Mouse (Mus musculus): ENCODE measurements around the gene Cav1. TPM values are rescaled to one million over a fixed set of nuclear protein-coding genes. Genes with fewer than 3 reads are reported as not detected.

The Cav1 gene
- polyA plus RNA-seq, 1 experiment: 22.4 TPM

DNA sequence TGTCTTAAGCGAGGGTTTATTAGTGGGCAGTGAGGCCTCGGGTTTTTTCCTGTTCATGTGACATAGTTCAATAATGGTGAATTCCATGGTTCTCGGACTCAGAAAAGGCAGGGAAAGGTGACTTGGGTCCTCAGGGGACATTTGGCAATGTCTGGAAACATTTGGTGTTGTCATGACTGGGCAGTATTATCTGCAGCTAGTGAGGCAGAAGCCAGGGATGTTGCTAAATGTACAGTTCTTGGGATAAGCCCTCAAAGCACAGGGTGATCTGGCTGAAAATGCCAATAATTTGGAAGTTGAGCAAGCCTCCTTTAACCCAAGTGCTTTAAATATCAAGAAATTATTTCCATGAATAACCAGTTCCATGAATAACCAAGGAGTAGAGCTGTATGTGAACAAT is 27.8 kb upstream of the Cav1 start:
- H3K27me3 ChIP-seq (ENCODE audit: control insufficient read depth, insufficient read depth, low read length, poor library complexity, severe bottlenecking): 0 out of 2 replicates have a peak, but pooled peaks cover 3% of the 10 kb centered on the region
- TF ChIP-seq POLR2A (IDR thresholded peaks at IDR 0.05; ENCODE audit: insufficient read depth, low read length): no peak
- no peak for TF ChIP-seq EP300 (IDR thresholded peaks at IDR 0.05; ENCODE audit: insufficient read depth, low read depth, low read length)
- TF ChIP-seq CTCF (IDR thresholded peaks at IDR 0.05; ENCODE audit: low read depth, low read length): no peak
- no peak overlapping the region for H3K9ac ChIP-seq (ENCODE audit: low read depth, poor library complexity, severe bottlenecking)

DNA sequence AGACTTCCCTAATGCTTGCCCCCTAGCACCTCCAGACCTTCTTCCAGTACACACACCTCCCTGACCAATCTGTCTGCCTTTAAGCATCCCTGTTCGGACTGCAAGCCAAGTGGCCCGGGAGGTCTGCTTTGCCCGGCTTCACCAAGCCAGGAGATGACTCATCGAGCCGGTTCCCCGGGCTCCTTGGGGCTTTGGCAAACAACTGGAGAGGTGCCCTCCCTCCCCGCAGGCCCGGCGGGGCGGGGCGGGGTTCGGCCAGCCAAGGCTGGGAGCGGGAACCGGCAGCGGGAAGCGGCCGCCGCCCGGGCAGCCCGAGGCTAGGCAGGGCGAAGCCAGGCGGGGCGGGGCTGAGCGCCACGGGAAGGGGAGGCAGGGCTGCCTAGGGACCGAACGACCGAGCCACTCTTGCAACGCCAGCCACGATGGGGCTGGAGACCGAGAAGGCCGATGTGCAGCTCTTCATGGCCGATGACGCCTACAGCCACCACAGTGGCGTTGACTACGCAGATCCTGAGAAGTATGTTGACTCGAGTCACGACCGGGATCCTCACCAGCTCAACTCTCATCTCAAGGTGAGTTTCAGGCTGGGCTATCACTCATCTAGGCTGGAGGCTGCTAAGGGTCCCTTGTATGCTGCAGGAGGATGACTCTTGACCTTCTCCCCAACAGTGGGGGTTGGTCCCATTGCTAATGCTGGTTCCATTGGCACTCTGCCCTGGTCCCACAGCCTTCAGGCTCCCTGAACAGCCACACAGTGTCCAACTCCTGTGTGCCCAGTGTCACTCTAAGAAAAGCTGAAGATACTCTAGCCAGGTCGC is 25.0 kb upstream of the Cav1 start, which contains the start of gene Cav2:
Cav2 (plus strand) TSS at position 247 of the 818 bp plus-strand sequence.
- Histone ChIP-seq H3K9me3 (replicated peaks; ENCODE audit: control insufficient read depth, insufficient read depth, low read length, poor library complexity, severe bottlenecking) (no peaks in the 10 kb centered on the region), H3K27me3 (ENCODE audit: control insufficient read depth, insufficient read depth, low read length, poor library complexity, severe bottlenecking) (0 out of 2 replicates have a peak, but pooled peaks cover 3% of the 10 kb centered on the region), H3K36me3 (ENCODE audit: control insufficient read depth, insufficient read depth, low read length, poor library complexity, severe bottlenecking) (no peaks in the 10 kb centered on the region), H3K9ac (ENCODE audit: low read depth, poor library complexity, severe bottlenecking) (no peak within 1 kb of the TSS), H3K4me3 (ENCODE audit: low read depth, low read length) (peak within 1 kb of the TSS; percentile 50), H3K27ac (ENCODE audit: insufficient read depth, low read length) (no peak within 1 kb of the TSS), H3K4me1 (ENCODE audit: control insufficient read depth, insufficient read depth, low read length) (no peaks in the 10 kb centered on the region)
- no peak for TF ChIP-seq POLR2A (IDR thresholded peaks at IDR 0.05; ENCODE audit: insufficient read depth, low read length)
- TF ChIP-seq EP300 (IDR thresholded peaks at IDR 0.05; ENCODE audit: insufficient read depth, low read depth, low read length): peak; percentile 33; the same call in 1 of the 2 replicates

More for the DNA sequence above, 27.8 kb upstream of the Cav1 start:
- Histone ChIP-seq H3K27ac (ENCODE audit: insufficient read depth, low read length) (no peak overlapping the region), H3K4me3 (ENCODE audit: low read depth, low read length) (no peak overlapping the region), H3K4me1 (ENCODE audit: control insufficient read depth, insufficient read depth, low read length) (no peaks in the 10 kb centered on the region), H3K36me3 (ENCODE audit: control insufficient read depth, insufficient read depth, low read length, poor library complexity, severe bottlenecking) (no peaks in the 10 kb centered on the region), H3K9me3 (replicated peaks; ENCODE audit: control insufficient read depth, insufficient read depth, low read length, poor library complexity, severe bottlenecking) (no peaks in the 10 kb centered on the region)

DNA sequence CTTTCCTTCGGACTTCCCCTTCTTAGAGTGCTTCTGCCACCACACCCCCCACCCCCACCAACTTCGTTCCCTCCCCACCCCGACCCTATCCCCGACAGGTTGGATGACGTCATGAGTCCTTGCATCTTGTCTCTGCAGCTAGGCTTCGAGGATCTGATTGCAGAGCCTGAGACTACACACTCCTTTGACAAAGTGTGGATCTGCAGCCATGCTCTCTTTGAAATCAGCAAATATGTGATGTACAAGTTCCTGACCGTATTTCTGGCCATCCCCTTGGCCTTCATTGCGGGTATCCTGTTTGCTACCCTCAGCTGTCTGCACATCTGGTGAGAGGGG is 24.4 kb upstream of the Cav1 start:
- Histone ChIP-seq H3K9me3 (replicated peaks; ENCODE audit: control insufficient read depth, insufficient read depth, low read length, poor library complexity, severe bottlenecking) (no peaks in the 10 kb centered on the region), H3K27me3 (ENCODE audit: control insufficient read depth, insufficient read depth, low read length, poor library complexity, severe bottlenecking) (0 out of 2 replicates have a peak, but pooled peaks cover 3% of the 10 kb centered on the region), H3K27ac (ENCODE audit: insufficient read depth, low read length) (no peak overlapping the region), H3K9ac (ENCODE audit: low read depth, poor library complexity, severe bottlenecking) (no peak overlapping the region), H3K36me3 (ENCODE audit: control insufficient read depth, insufficient read depth, low read length, poor library complexity, severe bottlenecking) (no peaks in the 10 kb centered on the region), H3K4me1 (ENCODE audit: control insufficient read depth, insufficient read depth, low read length) (no peaks in the 10 kb centered on the region), H3K4me3 (ENCODE audit: low read depth, low read length) (no peak overlapping the region)
- TF ChIP-seq CTCF (IDR thresholded peaks at IDR 0.05; ENCODE audit: low read depth, low read length) (no peak), POLR2A (IDR thresholded peaks at IDR 0.05; ENCODE audit: insufficient read depth, low read length) (no peak), EP300 (IDR thresholded peaks at IDR 0.05; ENCODE audit: insufficient read depth, low read depth, low read length) (no peak)

- Histone ChIP-seq H3K36me3 (ENCODE audit: control insufficient read depth, insufficient read depth, low read length, poor library complexity, severe bottlenecking) (no peaks in the 10 kb centered on the region), H3K9ac (ENCODE audit: low read depth, poor library complexity, severe bottlenecking) (no peak overlapping the region), H3K4me1 (ENCODE audit: control insufficient read depth, insufficient read depth, low read length) (no peaks in the 10 kb centered on the region), H3K27me3 (ENCODE audit: control insufficient read depth, insufficient read depth, low read length, poor library complexity, severe bottlenecking) (0 out of 2 replicates have a peak, but pooled peaks cover 3% of the 10 kb centered on the region), H3K9me3 (replicated peaks; ENCODE audit: control insufficient read depth, insufficient read depth, low read length, poor library complexity, severe bottlenecking) (no peaks in the 10 kb centered on the region), H3K27ac (ENCODE audit: insufficient read depth, low read length) (no peak overlapping the region), H3K4me3 (ENCODE audit: low read depth, low read length) (no peak overlapping the region)
- TF ChIP-seq EP300 (IDR thresholded peaks at IDR 0.05; ENCODE audit: insufficient read depth, low read depth, low read length): no peak
- no peak for TF ChIP-seq POLR2A (IDR thresholded peaks at IDR 0.05; ENCODE audit: insufficient read depth, low read length)
- TF ChIP-seq CTCF (IDR thresholded peaks at IDR 0.05; ENCODE audit: low read depth, low read length): no peak
Observed at GRCm38 (mm10) chr6:17282159-17282558, 24.0 kb upstream of the Cav1 start.

DNA sequence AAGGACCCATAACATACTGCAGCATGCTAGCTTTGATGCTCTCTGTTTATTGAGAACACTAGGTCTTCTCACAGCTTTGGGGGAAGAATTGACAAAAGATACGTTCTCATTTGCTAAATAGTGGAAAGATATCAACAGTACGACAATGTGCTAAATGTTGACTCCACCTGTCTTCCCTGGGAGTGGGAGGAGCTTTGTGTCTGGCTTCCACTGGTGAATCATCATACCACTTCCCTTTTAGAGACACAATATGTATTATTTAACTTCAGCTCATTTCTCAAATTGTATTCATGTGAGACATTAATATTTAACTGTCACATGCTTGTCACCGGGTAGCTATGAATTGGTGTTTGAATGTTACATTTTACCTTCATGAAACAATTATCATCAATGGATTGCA is 22.3 kb upstream of the Cav1 start:
- Histone ChIP-seq H3K9ac (ENCODE audit: low read depth, poor library complexity, severe bottlenecking) (no peak overlapping the region), H3K4me3 (ENCODE audit: low read depth, low read length) (no peak overlapping the region), H3K36me3 (ENCODE audit: control insufficient read depth, insufficient read depth, low read length, poor library complexity, severe bottlenecking) (no peaks in the 10 kb centered on the region), H3K4me1 (ENCODE audit: control insufficient read depth, insufficient read depth, low read length) (no peaks in the 10 kb centered on the region), H3K27ac (ENCODE audit: insufficient read depth, low read length) (no peak overlapping the region), H3K9me3 (replicated peaks; ENCODE audit: control insufficient read depth, insufficient read depth, low read length, poor library complexity, severe bottlenecking) (no peaks in the 10 kb centered on the region), H3K27me3 (ENCODE audit: control insufficient read depth, insufficient read depth, low read length, poor library complexity, severe bottlenecking) (0 out of 2 replicates have a peak, but pooled peaks cover 3% of the 10 kb centered on the region)
- TF ChIP-seq CTCF (IDR thresholded peaks at IDR 0.05; ENCODE audit: low read depth, low read length): no peak
- no peak for TF ChIP-seq EP300 (IDR thresholded peaks at IDR 0.05; ENCODE audit: insufficient read depth, low read depth, low read length)
- TF ChIP-seq POLR2A (IDR thresholded peaks at IDR 0.05; ENCODE audit: insufficient read depth, low read length): no peak

- Histone ChIP-seq H3K36me3 (ENCODE audit: control insufficient read depth, insufficient read depth, low read length, poor library complexity, severe bottlenecking) (no peaks in the 10 kb centered on the region), H3K27ac (ENCODE audit: insufficient read depth, low read length) (no peak overlapping the region), H3K4me3 (ENCODE audit: low read depth, low read length) (no peak overlapping the region), H3K9me3 (replicated peaks; ENCODE audit: control insufficient read depth, insufficient read depth, low read length, poor library complexity, severe bottlenecking) (no peaks in the 10 kb centered on the region), H3K4me1 (ENCODE audit: control insufficient read depth, insufficient read depth, low read length) (no peaks in the 10 kb centered on the region), H3K9ac (ENCODE audit: low read depth, poor library complexity, severe bottlenecking) (no peak overlapping the region), H3K27me3 (ENCODE audit: control insufficient read depth, insufficient read depth, low read length, poor library complexity, severe bottlenecking) (no peaks in the 10 kb centered on the region)
- TF ChIP-seq EP300 (IDR thresholded peaks at IDR 0.05; ENCODE audit: insufficient read depth, low read depth, low read length): no peak
- TF ChIP-seq POLR2A (IDR thresholded peaks at IDR 0.05; ENCODE audit: insufficient read depth, low read length): no peak
- no peak for TF ChIP-seq CTCF (IDR thresholded peaks at IDR 0.05; ENCODE audit: low read depth, low read length)
Observed at GRCm38 (mm10) chr6:17286381-17286780, 19.8 kb upstream of the Cav1 start.
